Mouse (Mus musculus): ENCODE data around the gene Smg7. TPM values are rescaled to one million over a fixed set of nuclear protein-coding genes. Genes with fewer than 3 reads are reported as not detected.

Gene Smg7
- polyA plus RNA-seq, 1 experiment from 2014 or later: 6.6 TPM

DNA sequence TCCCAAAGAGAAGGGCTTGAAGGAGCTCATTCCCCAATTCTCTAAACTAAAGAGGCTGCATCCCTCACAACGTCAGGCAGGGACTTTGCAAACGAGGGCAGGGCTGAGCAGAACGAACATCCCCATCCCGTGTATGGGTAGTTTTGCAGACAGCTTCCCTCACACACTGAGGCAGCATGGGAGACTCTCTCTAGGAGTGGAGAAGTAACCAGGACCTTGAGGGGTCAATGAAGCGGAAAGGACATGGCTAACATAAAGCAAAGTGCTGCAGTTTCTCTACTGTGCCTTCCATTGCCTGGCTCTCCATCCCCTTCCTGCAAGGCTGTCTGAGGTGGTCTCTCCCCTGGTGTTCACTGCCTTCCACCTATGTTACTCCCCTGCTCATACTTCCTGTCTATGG lies 74.3 kb downstream of the Smg7 start:
- no peak overlapping the region for H3K4me3 ChIP-seq (ENCODE audit: low read depth, low read length)
- H3K9ac ChIP-seq (replicated peaks): no peak overlapping the region
- H3K4me1 ChIP-seq (ENCODE audit: insufficient read depth): no peaks in the 10 kb centered on the region
- no peak overlapping the region for H3K27ac ChIP-seq (ENCODE audit: low read depth)
- DNase-seq (no peak), ATAC-seq (no peak)
- 78% methylated on average over 5 of the region's 5 CpGs for WGBS (ENCODE audit: insufficient replicate concordance)
- H3K4me2 ChIP-seq (ENCODE audit: low read depth, low read length): no peak overlapping the region
- no peaks in the 10 kb centered on the region for H3K9me3 ChIP-seq (ENCODE audit: low read length)
- H3K36me3 ChIP-seq (replicated peaks; ENCODE audit: insufficient read depth, low read length): peaks cover 14% of the 10 kb centered on the region; the same call in 1 of the 2 replicates
- TF ChIP-seq CTCF (IDR thresholded peaks at IDR 0.05; ENCODE audit: low read depth): no peak
- TF ChIP-seq EP300 (IDR thresholded peaks at IDR 0.05; ENCODE audit: low read depth): no peak
- no peaks in the 10 kb centered on the region for H3K27me3 ChIP-seq (ENCODE audit: insufficient read depth, low read length)

- H3K9ac ChIP-seq (replicated peaks): no peak overlapping the region
- TF ChIP-seq CTCF (IDR thresholded peaks at IDR 0.05; ENCODE audit: low read depth) (no peak), EP300 (IDR thresholded peaks at IDR 0.05; ENCODE audit: low read depth) (no peak)
- no peaks in the 10 kb centered on the region for H3K4me1 ChIP-seq (ENCODE audit: insufficient read depth)
- H3K9me3 ChIP-seq (ENCODE audit: low read length): no peaks in the 10 kb centered on the region
- WGBS (ENCODE audit: insufficient replicate concordance): 73% methylated on average over 5 of the region's 5 CpGs
- no peak overlapping the region for H3K4me3 ChIP-seq (ENCODE audit: low read depth, low read length)
- H3K4me2 ChIP-seq (ENCODE audit: low read depth, low read length): no peak overlapping the region
- no peak overlapping the region for H3K27ac ChIP-seq (ENCODE audit: low read depth)
- H3K27me3 ChIP-seq (ENCODE audit: insufficient read depth, low read length): no peaks in the 10 kb centered on the region
- ATAC-seq (no peak), DNase-seq (no peak)
- H3K36me3 ChIP-seq (replicated peaks; ENCODE audit: insufficient read depth, low read length): peaks cover 8% of the 10 kb centered on the region; the same call in 1 of the 2 replicates
Observed at GRCm38 (mm10) chr1:152826446-152826845, 76.0 kb downstream of the Smg7 start.

DNA sequence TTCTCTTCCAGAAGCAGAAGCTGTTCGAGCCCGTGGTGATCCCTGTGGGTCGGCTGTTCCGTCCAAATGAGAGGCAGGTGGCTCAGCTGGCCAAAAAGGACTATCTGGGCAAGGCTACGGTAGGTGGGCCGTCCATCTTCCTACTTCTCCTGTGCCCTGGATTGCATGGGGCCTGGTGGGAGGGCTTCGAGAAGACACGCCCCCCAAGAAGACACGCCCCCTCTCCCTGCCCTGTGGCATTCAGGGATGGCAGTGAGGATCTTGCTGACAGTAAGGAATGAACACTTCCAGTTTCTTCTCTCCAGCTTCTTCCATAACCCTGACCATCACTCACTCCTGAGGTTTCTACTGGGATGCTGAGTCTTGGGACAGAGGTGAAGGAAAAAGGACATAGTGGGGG lies 78.2 kb downstream of the Smg7 start:
- DNase-seq (no peak), ATAC-seq (no peak)
- Histone ChIP-seq H3K9ac (replicated peaks) (no peak overlapping the region), H3K4me1 (ENCODE audit: insufficient read depth) (no peaks in the 10 kb centered on the region), H3K9me3 (ENCODE audit: low read length) (no peaks in the 10 kb centered on the region), H3K27ac (ENCODE audit: low read depth) (no peak overlapping the region), H3K36me3 (replicated peaks; ENCODE audit: insufficient read depth, low read length) (peaks cover 8% of the 10 kb centered on the region; the same call in 1 of the 2 replicates), H3K27me3 (ENCODE audit: insufficient read depth, low read length) (no peaks in the 10 kb centered on the region), H3K4me2 (ENCODE audit: low read depth, low read length) (no peak overlapping the region), H3K4me3 (ENCODE audit: low read depth, low read length) (no peak overlapping the region)
- no peak for TF ChIP-seq CTCF (IDR thresholded peaks at IDR 0.05; ENCODE audit: low read depth)
- no peak for TF ChIP-seq EP300 (IDR thresholded peaks at IDR 0.05; ENCODE audit: low read depth)
- WGBS (ENCODE audit: insufficient replicate concordance): 66% methylated on average over 9 of the region's 9 CpGs

DNA sequence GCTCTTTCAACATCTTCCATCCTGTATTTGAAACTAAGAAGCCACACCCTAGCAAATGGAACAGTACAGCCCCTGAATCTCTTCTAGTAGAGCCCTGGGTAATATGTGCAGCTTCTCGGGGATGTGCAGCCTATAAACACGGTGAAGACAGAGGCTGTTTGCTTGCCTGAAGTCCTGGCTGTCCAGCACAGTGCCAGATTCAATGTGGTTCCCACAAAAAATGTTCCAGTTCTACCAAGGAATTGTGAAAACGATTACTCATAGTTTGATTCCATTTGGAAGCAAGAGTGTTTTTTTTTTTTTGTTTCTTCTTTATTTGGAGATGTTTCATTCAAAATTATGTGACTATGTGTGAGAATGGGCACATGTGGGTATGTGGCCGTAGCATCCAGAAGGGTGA lies 80.7 kb downstream of the Smg7 start:
- H3K27me3 ChIP-seq (ENCODE audit: insufficient read depth, low read length): no peaks in the 10 kb centered on the region

GRCm38 (mm10) chr1:152820911-152821695 lies 81.3 kb downstream of the Smg7 start:
- Histone ChIP-seq H3K9me3 (ENCODE audit: low read length) (no peaks in the 10 kb centered on the region), H3K9ac (replicated peaks) (no peak overlapping the region), H3K36me3 (replicated peaks; ENCODE audit: insufficient read depth, low read length) (peaks cover 5% of the 10 kb centered on the region; the same call in 1 of the 2 replicates), H3K4me3 (ENCODE audit: low read depth, low read length) (no peak overlapping the region), H3K27me3 (ENCODE audit: insufficient read depth, low read length) (no peaks in the 10 kb centered on the region), H3K4me2 (ENCODE audit: low read depth, low read length) (no peak overlapping the region), H3K4me1 (ENCODE audit: insufficient read depth) (peaks cover 4% of the 10 kb centered on the region), H3K27ac (ENCODE audit: low read depth) (no peak overlapping the region)
- ATAC-seq: no peak
- DNase-seq: no peak
- 69% methylated on average over 7 of the region's 7 CpGs for WGBS (ENCODE audit: insufficient replicate concordance)
- TF ChIP-seq CTCF (IDR thresholded peaks at IDR 0.05; ENCODE audit: low read depth) (no peak), EP300 (IDR thresholded peaks at IDR 0.05; ENCODE audit: low read depth) (no peak)

More for the DNA sequence above, 80.7 kb downstream of the Smg7 start:
- 75% methylated on average over 4 of the region's 4 CpGs for WGBS (ENCODE audit: insufficient replicate concordance)
- no peak for ATAC-seq
- no peaks in the 10 kb centered on the region for H3K9me3 ChIP-seq (ENCODE audit: low read length)
- peaks cover 8% of the 10 kb centered on the region; the same call in 1 of the 2 replicates for H3K36me3 ChIP-seq (replicated peaks; ENCODE audit: insufficient read depth, low read length)
- DNase-seq: no peak
- H3K4me2 ChIP-seq (ENCODE audit: low read depth, low read length): no peak overlapping the region
- H3K27ac ChIP-seq (ENCODE audit: low read depth): no peak overlapping the region
- H3K4me3 ChIP-seq (ENCODE audit: low read depth, low read length): no peak overlapping the region
- H3K4me1 ChIP-seq (ENCODE audit: insufficient read depth): peaks cover 4% of the 10 kb centered on the region
- TF ChIP-seq EP300 (IDR thresholded peaks at IDR 0.05; ENCODE audit: low read depth) (no peak), CTCF (IDR thresholded peaks at IDR 0.05; ENCODE audit: low read depth) (no peak)
- no peak overlapping the region for H3K9ac ChIP-seq (replicated peaks)

GRCm38 (mm10) chr1:152819558-152819957 lies 82.9 kb downstream of the Smg7 start:
- Histone ChIP-seq H3K36me3 (replicated peaks; ENCODE audit: insufficient read depth, low read length) (peaks cover 5% of the 10 kb centered on the region; the same call in 1 of the 2 replicates), H3K4me1 (ENCODE audit: insufficient read depth) (peaks cover 4% of the 10 kb centered on the region), H3K27ac (ENCODE audit: low read depth) (no peak overlapping the region), H3K9ac (replicated peaks) (no peak overlapping the region), H3K9me3 (ENCODE audit: low read length) (no peaks in the 10 kb centered on the region), H3K4me2 (ENCODE audit: low read depth, low read length) (no peak overlapping the region), H3K27me3 (ENCODE audit: insufficient read depth, low read length) (no peaks in the 10 kb centered on the region), H3K4me3 (ENCODE audit: low read depth, low read length) (no peak overlapping the region)
- DNase-seq: no peak
- ATAC-seq: no peak
- TF ChIP-seq CTCF (IDR thresholded peaks at IDR 0.05; ENCODE audit: low read depth) (no peak), EP300 (IDR thresholded peaks at IDR 0.05; ENCODE audit: low read depth) (no peak)
- WGBS (ENCODE audit: insufficient replicate concordance): 78% methylated on average over 6 of the region's 6 CpGs
